Mouse (Mus musculus) liver, postnatal 0 days (tissue): ENCODE results near the gene Jpt1.

Experiments
- CTCF ChIP-seq: sonication (generic); IDR thresholded peaks from 2 replicates; pipeline ENCODE4 v1.5.1; 2016; ENCODE audit warnings: antibody characterized with exemption, low read depth
- EP300 ChIP-seq: IDR thresholded peaks from 2 replicates; pipeline ENCODE4 v1.6.1; 2016; ENCODE audit warnings: antibody characterized with exemption, low read depth, mild to moderate bottlenecking

GRCm38 (mm10) chr11:115488551-115489104, 25.6 kb downstream of the Jpt1 start:
- TF ChIP-seq CTCF: no peak
- TF ChIP-seq EP300: no peak
